Mouse (Mus musculus) forebrain, postnatal 0 days (tissue): ENCODE results near the gene Dhdds. TPM values are rescaled to one million over a fixed set of nuclear protein-coding genes. Genes with fewer than 3 reads are reported as not detected.

Experiments used
- ATAC-seq: fragments of 200-750 bp; cut with Nextera tagmentation; 2 replicates; pipeline ENCODE4 v1.8.0; 2017; ENCODE audit warnings: mild to moderate bottlenecking, moderate library complexity
- DNase-seq: peaks from one replicate; pipeline ENCODE4 v3.0.0-alpha.2; 2015
- H3K27ac ChIP-seq: fragments of 300-500 bp; sonication (generic); 2 replicates; pipeline ENCODE4 v1.5.1; 2014; ENCODE audit warnings: low read depth, mild to moderate bottlenecking, antibody characterized with exemption, low read length, moderate library complexity, mixed read lengths
- H3K27me3 ChIP-seq: fragments of 300-500 bp; sonication (generic); 2 replicates; pipeline ENCODE4 v1.6.1; 2014; ENCODE audit warnings: mild to moderate bottlenecking, low read length, mixed read lengths; ENCODE audit not compliant: insufficient read depth
- H3K36me3 ChIP-seq: fragments of 300-500 bp; sonication (generic); 2 replicates; pipeline ENCODE4 v1.6.1; 2014; ENCODE audit warnings: mild to moderate bottlenecking, moderate library complexity; ENCODE audit not compliant: insufficient read depth
- H3K4me1 ChIP-seq: fragments of 300-500 bp; sonication (generic); 2 replicates; pipeline ENCODE4 v1.6.1; 2014; ENCODE audit warnings: antibody characterized with exemption; ENCODE audit not compliant: insufficient read depth
- H3K4me2 ChIP-seq: fragments of 300-500 bp; sonication (generic); 2 replicates; pipeline ENCODE4 v1.6.1; 2014; ENCODE audit warnings: low read depth, mild to moderate bottlenecking, moderate library complexity
- H3K4me3 ChIP-seq: fragments of 300-500 bp; sonication (generic); 2 replicates; pipeline ENCODE4 v1.5.1; 2014; ENCODE audit warnings: low read depth, low read length, mixed read lengths
- H3K9ac ChIP-seq: fragments of 300-500 bp; sonication (generic); 2 replicates; pipeline ENCODE4 v1.6.1; 2014; ENCODE audit warnings: mild to moderate bottlenecking
- H3K9me3 ChIP-seq: fragments of 300-500 bp; sonication (generic); 2 replicates; pipeline ENCODE4 v1.6.1; 2016; ENCODE audit warnings: low read length
- CTCF ChIP-seq: sonication (generic); IDR thresholded peaks from 2 replicates; pipeline ENCODE4 v1.5.1; 2016; ENCODE audit warnings: antibody characterized with exemption, control low read depth, low read depth
- WGBS: fragments of 180-500 bp; shearing (Covaris S2); extraction: QIAGEN DNeasy Blood & Tissue Kit; methylation state at CpG from one replicate; pipeline ENCODE4 v1.1.7; 2014; 5-methylcytosine and 5-hydroxymethylcytosine counted together
- polyA plus RNA-seq: library from polyadenylated mRNA; unstranded; fragments of >200 nt; fragmentation: Nextera tagmentation; extraction: Ambion mirVana; gene quantifications from 2 replicates; pipeline ENCODE4 v1.2.1, GENCODE M21; 2015
- total RNA-seq: library from RNA; depleted of rRNA; stranded (reverse); fragments of >200 nt; gene quantifications from 2 replicates; pipeline ENCODE4 v1.2.3, GENCODE M21; 2014; rRNA removed

Gene Dhdds
- total and polyA plus RNA-seq, 2 experiments from 2014 or later = 42.0 to 43.5 TPM

DNA sequence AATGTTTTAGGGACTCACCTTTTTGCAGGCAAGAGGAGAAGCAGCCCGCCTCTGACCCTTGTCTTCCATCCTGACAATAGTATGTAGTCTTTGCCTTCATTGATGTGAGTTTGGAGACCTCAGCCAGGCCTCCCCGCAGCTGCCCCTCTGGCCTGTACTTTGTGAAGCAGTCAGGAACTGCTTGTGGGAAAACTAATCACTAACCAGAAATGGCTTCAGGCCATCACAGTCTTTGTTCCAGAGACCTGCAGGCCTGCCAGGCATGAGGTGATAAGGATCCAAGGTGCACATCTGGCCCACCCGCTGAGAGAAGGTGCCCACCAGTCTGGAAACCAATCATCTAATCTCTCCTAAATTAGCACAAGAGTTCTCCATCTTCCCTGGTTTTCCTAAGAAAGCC, 68.9 kb downstream of the Dhdds start:
- whole genome bisulfite sequencing = 77% methylated on average over 3 of the region's 3 CpGs
- DNase-seq (no peak), ATAC-seq (no peak)
- no peak overlapping the region for H3K27ac ChIP-seq
- no peak for TF ChIP-seq CTCF
- H3K4me1 ChIP-seq = no peaks in the 10 kb centered on the region
- no peaks in the 10 kb centered on the region for H3K9me3 ChIP-seq
- H3K4me2 ChIP-seq = no peak overlapping the region
- H3K4me3 ChIP-seq = no peak overlapping the region
- H3K36me3 ChIP-seq = no peaks in the 10 kb centered on the region
- H3K27me3 ChIP-seq = no peaks in the 10 kb centered on the region
- H3K9ac ChIP-seq = no peak overlapping the region

DNA sequence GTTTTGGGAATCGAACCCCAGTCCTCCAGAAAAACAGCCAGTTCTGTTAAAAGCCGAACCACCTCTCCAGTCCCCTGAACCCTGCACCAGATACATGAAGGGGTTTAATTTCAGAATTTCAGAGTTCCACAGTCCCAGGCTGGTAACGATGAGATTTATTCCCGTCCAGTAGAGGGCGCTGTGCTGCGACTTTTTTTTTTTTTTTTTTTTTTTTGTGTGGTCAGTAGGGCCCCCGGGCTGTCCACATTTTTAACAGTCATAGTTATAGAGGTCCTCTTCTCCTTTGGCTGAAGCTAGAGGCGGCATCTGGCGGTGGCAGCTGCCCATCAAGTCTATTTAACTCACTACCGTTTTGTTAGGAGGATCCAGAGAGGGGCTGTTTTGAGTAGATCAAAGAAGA, 69.4 kb downstream of the Dhdds start:
- Histone ChIP-seq H3K4me1 (no peaks in the 10 kb centered on the region), H3K27me3 (no peaks in the 10 kb centered on the region), H3K9me3 (no peaks in the 10 kb centered on the region), H3K4me3 (no peak overlapping the region), H3K9ac (no peak overlapping the region), H3K36me3 (no peaks in the 10 kb centered on the region), H3K27ac (no peak overlapping the region), H3K4me2 (no peak overlapping the region)
- ATAC-seq (no peak), DNase-seq (peak; percentile 7)
- WGBS = 10% methylated on average over 9 of the region's 10 CpGs
- peak; percentile 58 for TF ChIP-seq CTCF

DNA sequence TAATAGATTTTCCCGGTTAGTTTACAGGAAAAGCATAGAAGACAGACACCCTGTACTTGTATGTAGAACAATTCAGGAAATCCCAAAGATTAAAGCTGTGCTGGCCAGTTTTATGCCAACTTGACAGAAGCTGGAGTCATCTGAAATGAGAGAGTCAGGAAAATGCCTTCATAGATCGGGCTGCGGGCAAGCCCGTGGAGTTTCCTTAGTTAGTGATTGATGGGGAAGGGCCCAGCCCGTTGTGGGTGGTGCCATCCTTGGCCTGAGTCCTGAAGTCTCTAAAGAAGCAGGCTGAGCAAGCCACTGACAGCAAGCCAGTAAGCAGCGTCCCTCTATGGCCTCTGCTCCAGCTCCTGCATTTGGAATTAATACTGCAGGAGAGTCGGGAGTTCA, 71.4 kb downstream of the Dhdds start:
- no peak overlapping the region for H3K9ac ChIP-seq
- H3K36me3 ChIP-seq = no peaks in the 10 kb centered on the region
- no peaks in the 10 kb centered on the region for H3K27me3 ChIP-seq
- no peak overlapping the region for H3K4me2 ChIP-seq
- H3K9me3 ChIP-seq = no peaks in the 10 kb centered on the region
- ATAC-seq = no peak
- H3K4me3 ChIP-seq = no peak overlapping the region
- WGBS = 46% methylated on average over 7 of the region's 7 CpGs
- TF ChIP-seq CTCF = no peak
- H3K4me1 ChIP-seq = no peaks in the 10 kb centered on the region
- no peak overlapping the region for H3K27ac ChIP-seq
- no peak for DNase-seq

DNA sequence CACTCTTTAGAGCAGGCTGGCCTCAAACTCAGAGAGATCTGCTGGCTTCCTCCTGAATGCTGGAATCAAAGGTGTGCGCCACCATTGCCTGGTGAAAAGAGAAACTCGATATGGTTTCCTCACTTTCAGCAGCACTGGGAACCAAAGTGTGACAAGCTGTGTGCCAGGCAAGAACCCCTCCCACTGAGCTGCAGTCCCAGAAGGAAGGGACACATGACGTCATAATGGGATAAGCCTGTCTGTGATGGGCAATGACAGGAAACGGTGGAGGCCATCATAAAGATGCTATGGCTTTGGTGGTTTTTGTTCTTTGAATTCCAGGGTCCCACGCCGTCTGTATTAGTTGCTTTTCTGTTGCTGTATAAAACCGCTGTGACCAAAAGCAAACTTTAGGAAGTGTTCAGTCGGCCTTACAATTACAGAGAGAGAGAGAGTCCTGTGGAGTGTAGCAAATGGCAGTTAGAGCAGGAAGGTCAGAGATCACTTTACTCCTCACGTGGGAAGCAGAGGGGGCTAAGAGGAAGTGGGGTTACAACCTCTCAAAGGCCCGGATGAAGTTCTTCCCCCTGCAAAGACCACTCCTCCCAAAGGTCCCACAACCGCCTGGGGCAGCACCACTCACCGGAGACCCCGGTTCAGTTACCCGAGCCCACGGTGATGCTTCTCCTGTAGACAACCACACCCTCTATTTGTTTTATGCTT, 72.0 kb downstream of the Dhdds start:
- no peak for TF ChIP-seq CTCF
- Histone ChIP-seq H3K4me3 (no peak overlapping the region), H3K4me1 (no peaks in the 10 kb centered on the region), H3K9me3 (no peaks in the 10 kb centered on the region), H3K4me2 (no peak overlapping the region), H3K9ac (no peak overlapping the region), H3K27ac (no peak overlapping the region), H3K36me3 (no peaks in the 10 kb centered on the region), H3K27me3 (no peaks in the 10 kb centered on the region)
- ATAC-seq = no peak
- no peak for DNase-seq
- WGBS = 69% methylated on average over 15 of the region's 15 CpGs

DNA sequence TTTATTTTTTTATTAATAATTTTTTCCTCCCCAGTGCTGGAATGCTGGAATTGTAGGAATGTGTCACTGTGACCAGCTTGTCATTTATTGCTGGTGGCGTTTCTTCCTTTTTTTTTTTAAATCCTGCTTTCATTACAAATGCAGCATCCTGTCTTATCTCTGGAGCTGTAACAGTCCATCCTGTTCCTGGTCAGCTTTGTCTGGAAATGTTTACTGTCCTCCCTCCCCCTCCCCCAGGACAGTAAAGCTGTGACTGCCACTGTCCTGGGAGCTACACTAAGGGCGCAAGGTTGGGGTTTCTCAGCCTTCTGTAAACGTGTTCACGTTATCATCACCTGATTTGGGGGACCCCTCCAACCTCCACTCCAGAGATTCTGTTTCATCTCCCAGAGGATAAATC, 75.5 kb downstream of the Dhdds start:
- DNase-seq = no peak
- WGBS = 90% methylated on average over 4 of the region's 4 CpGs
- H3K4me2 ChIP-seq = no peak overlapping the region
- no peaks in the 10 kb centered on the region for H3K4me1 ChIP-seq
- no peak overlapping the region for H3K9ac ChIP-seq
- TF ChIP-seq CTCF = no peak
- ATAC-seq = no peak
- H3K27me3 ChIP-seq = no peaks in the 10 kb centered on the region
- no peaks in the 10 kb centered on the region for H3K36me3 ChIP-seq
- no peaks in the 10 kb centered on the region for H3K9me3 ChIP-seq
- H3K4me3 ChIP-seq = no peak overlapping the region
- H3K27ac ChIP-seq = no peak overlapping the region

DNA sequence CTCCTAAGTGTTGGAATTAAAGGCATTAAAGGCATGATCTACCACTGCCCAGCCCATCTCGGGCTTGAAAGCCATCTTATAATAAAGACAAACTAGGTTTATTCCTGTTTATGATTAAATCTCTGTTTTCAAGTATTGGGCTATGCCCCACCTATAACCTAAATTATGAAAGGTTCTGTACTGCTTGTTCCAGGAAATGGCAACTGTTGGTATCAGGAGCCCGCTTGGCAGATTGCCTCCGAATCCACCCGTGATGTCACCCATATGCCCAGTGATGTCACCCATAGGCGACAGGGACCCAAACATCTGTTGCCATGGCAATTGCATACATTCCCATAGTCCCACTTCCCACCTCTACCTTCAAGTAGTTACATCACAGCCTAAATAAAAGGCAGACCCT, 77.0 kb downstream of the Dhdds start:
- DNase-seq = no peak
- H3K4me2 ChIP-seq = no peak overlapping the region
- no peaks in the 10 kb centered on the region for H3K9me3 ChIP-seq
- no peak overlapping the region for H3K9ac ChIP-seq
- 92% methylated on average over 5 of the region's 5 CpGs for WGBS
- H3K4me1 ChIP-seq = no peaks in the 10 kb centered on the region
- no peak overlapping the region for H3K4me3 ChIP-seq
- H3K27ac ChIP-seq = no peak overlapping the region
- no peaks in the 10 kb centered on the region for H3K36me3 ChIP-seq
- ATAC-seq = no peak
- H3K27me3 ChIP-seq = no peaks in the 10 kb centered on the region
- TF ChIP-seq CTCF = no peak

Other genes starting within 250 kb of the Dhdds start
- 36.2 and 51.0 TPM in 2 replicates for gene Arid1a, start 244.1 kb downstream of the Dhdds start, total RNA-seq
- gene Arid1a, start 244.1 kb downstream of the Dhdds start, polyA plus RNA-seq = 12.7 and 19.3 TPM in 2 replicates
- gene Rps6ka1, start 113.1 kb downstream of the Dhdds start, total RNA-seq = 21.2 and 21.4 TPM in 2 replicates
- gene Rps6ka1, start 113.1 kb downstream of the Dhdds start, polyA plus RNA-seq = 14.3 and 19.4 TPM in 2 replicates
- 377 and 408 TPM in 2 replicates for gene Hmgn2, start 32.3 kb downstream of the Dhdds start, total RNA-seq
- 1,226 and 1,340 TPM in 2 replicates for gene Hmgn2, start 32.3 kb downstream of the Dhdds start, polyA plus RNA-seq
- gene Lin28a, start 17.9 kb upstream of the Dhdds start, total RNA-seq = 0.05 TPM in 1 of 2 replicates, not detected in the other
- not detected in 2 replicates for gene Lin28a, start 17.9 kb upstream of the Dhdds start, polyA plus RNA-seq
- gene Zfp683, start 52.9 kb upstream of the Dhdds start, total RNA-seq = not detected in 2 replicates
- not detected in 2 replicates for gene Zfp683, start 52.9 kb upstream of the Dhdds start, polyA plus RNA-seq
- gene Crybg2, start 59.9 kb upstream of the Dhdds start, total RNA-seq = 3.4 and 11.8 TPM in 2 replicates
- gene Crybg2, start 59.9 kb upstream of the Dhdds start, polyA plus RNA-seq = 3.7 and 4.5 TPM in 2 replicates
- 1.2 and 2.0 TPM in 2 replicates for gene Cd52, start 94.2 kb upstream of the Dhdds start, total RNA-seq
- 4.1 and 4.6 TPM in 2 replicates for gene Cd52, start 94.2 kb upstream of the Dhdds start, polyA plus RNA-seq
- 5.5 and 13.7 TPM in 2 replicates for gene Ubxn11, start 101.7 kb upstream of the Dhdds start, total RNA-seq
- gene Ubxn11, start 101.7 kb upstream of the Dhdds start, polyA plus RNA-seq = 11.0 and 14.3 TPM in 2 replicates
- 124 and 162 TPM in 2 replicates for gene Sh3bgrl3, start 127.9 kb upstream of the Dhdds start, total RNA-seq
- gene Sh3bgrl3, start 127.9 kb upstream of the Dhdds start, polyA plus RNA-seq = 554 and 579 TPM in 2 replicates
- gene Cep85, start 186.2 kb upstream of the Dhdds start, total RNA-seq = 11.0 and 14.0 TPM in 2 replicates
- 11.8 and 13.5 TPM in 2 replicates for gene Cep85, start 186.2 kb upstream of the Dhdds start, polyA plus RNA-seq
- not detected in 2 replicates for gene Gm7534, start 202.1 kb upstream of the Dhdds start, total RNA-seq
- gene Gm7534, start 202.1 kb upstream of the Dhdds start, polyA plus RNA-seq = not detected in 2 replicates
- not detected in 2 replicates for gene Catsper4, start 226.5 kb upstream of the Dhdds start, total RNA-seq
- not detected in 2 replicates for gene Catsper4, start 226.5 kb upstream of the Dhdds start, polyA plus RNA-seq
- 0.08 TPM in 1 of 2 replicates, not detected in the other for gene Cnksr1, start 237.5 kb upstream of the Dhdds start, total RNA-seq
- gene Cnksr1, start 237.5 kb upstream of the Dhdds start, polyA plus RNA-seq = 0.18 TPM in 1 of 2 replicates, not detected in the other
- 0.43 TPM in 1 of 2 replicates, not detected in the other for gene E130218I03Rik, start 242.7 kb upstream of the Dhdds start, total RNA-seq
- gene E130218I03Rik, start 242.7 kb upstream of the Dhdds start, polyA plus RNA-seq = 0.11 and 0.33 TPM in 2 replicates
- 11.6 and 12.7 TPM in 2 replicates for gene Zfp593, start 244.7 kb upstream of the Dhdds start, total RNA-seq
- 13.8 and 15.0 TPM in 2 replicates for gene Zfp593, start 244.7 kb upstream of the Dhdds start, polyA plus RNA-seq
- gene Gm30191, start 246.0 kb upstream of the Dhdds start, total RNA-seq = not detected in 2 replicates
- 0.25 TPM in 1 of 2 replicates, not detected in the other for gene Gm30191, start 246.0 kb upstream of the Dhdds start, polyA plus RNA-seq